Mouse (Mus musculus): ENCODE measurements around the gene Flna.

The Flna gene

GRCm38 (mm10) chrX:74249615-74250014 lies at the start of gene Flna:
Flna (minus strand) TSS chrX:74249820.
- no peak for DNase-seq (ENCODE audit: extremely low read depth, low read depth, low spot score)

- no peak for DNase-seq (ENCODE audit: extremely low read depth, low read depth, low spot score)
These were observed 48.7 kb upstream of the Flna start for GRCm38 (mm10) chrX:74298348-74298747.

GRCm38 (mm10) chrX:74296538-74297448 lies 47.2 kb upstream of the Flna start, which contains the start of gene Atp6ap1:
Atp6ap1 (plus strand) TSS chrX:74297097.
- peak; percentile 45 for DNase-seq (ENCODE audit: extremely low read depth, low read depth, low spot score)

- no peak for DNase-seq (ENCODE audit: extremely low read depth, low read depth, low spot score)
These were observed 43.8 kb upstream of the Flna start for GRCm38 (mm10) chrX:74293431-74293830.

GRCm38 (mm10) chrX:74283092-74283437 lies 33.4 kb upstream of the Flna start:
- no peak for DNase-seq (ENCODE audit: extremely low read depth, low read depth, low spot score)

- DNase-seq (ENCODE audit: extremely low read depth, low read depth, low spot score) = no peak
These were observed 32.9 kb upstream of the Flna start for GRCm38 (mm10) chrX:74282395-74283091.

GRCm38 (mm10) chrX:74281732-74282394 lies 32.2 kb upstream of the Flna start, which contains the start of the genes Taz and Dnase1l1:
Taz (plus strand) TSS chrX:74281912.
Dnase1l1 (minus strand) TSS chrX:74282337.
- DNase-seq (ENCODE audit: extremely low read depth, low read depth, low spot score) = peak; percentile 40

GRCm38 (mm10) chrX:74281041-74281731 lies 31.6 kb upstream of the Flna start:
- DNase-seq (ENCODE audit: extremely low read depth, low read depth, low spot score) = no peak

GRCm38 (mm10) chrX:74277916-74278315 lies 28.3 kb upstream of the Flna start:
- DNase-seq (ENCODE audit: extremely low read depth, low read depth, low spot score) = no peak

- DNase-seq (ENCODE audit: extremely low read depth, low read depth, low spot score) = no peak
These were observed 24.1 kb upstream of the Flna start for GRCm38 (mm10) chrX:74273422-74274322.

GRCm38 (mm10) chrX:74270902-74271551 lies 21.4 kb upstream of the Flna start:
- no peak for DNase-seq (ENCODE audit: extremely low read depth, low read depth, low spot score)

- DNase-seq (ENCODE audit: extremely low read depth, low read depth, low spot score) = peak; percentile 84
These were observed 20.7 kb upstream of the Flna start, which contains the start of gene Rpl10 for GRCm38 (mm10) chrX:74270062-74270901. Rpl10 (plus strand) TSS chrX:74270812.

GRCm38 (mm10) chrX:74269736-74270061 lies 20.1 kb upstream of the Flna start:
- no peak for DNase-seq (ENCODE audit: extremely low read depth, low read depth, low spot score)

GRCm38 (mm10) chrX:74257746-74258145 lies 8.1 kb upstream of the Flna start:
- no peak for DNase-seq (ENCODE audit: extremely low read depth, low read depth, low spot score)

- no peak for DNase-seq (ENCODE audit: extremely low read depth, low read depth, low spot score)
These were observed 5.4 kb upstream of the Flna start for GRCm38 (mm10) chrX:74254888-74255565.

- DNase-seq (ENCODE audit: extremely low read depth, low read depth, low spot score) = peak; percentile 61
These were observed 4.7 kb upstream of the Flna start, which contains the start of gene Emd for GRCm38 (mm10) chrX:74254153-74254887. Emd (plus strand) TSS chrX:74254687.

GRCm38 (mm10) chrX:74248651-74249050 lies 969 bp downstream of the Flna start:
- no peak for DNase-seq (ENCODE audit: extremely low read depth, low read depth, low spot score)

All from fat pad, adult 2 months (tissue).